17 mouse cellular contexts compared by ENCODE assay signal in genomic region chr16:30090200-30090865, GRCm38 (mm10). TPM values are rescaled to one million over a fixed set of nuclear protein-coding genes. Genes with fewer than 3 reads are reported as not detected.
DNase-seq lines count a peak whose midpoint lies in the region; ATAC-seq and TF ChIP-seq lines count a peak whose summit lies in the region.
"Had no signal": no experiment of that assay in that cellular context is flagged by ENCODE, and none has a peak within 500 bp of the region (broad histone marks: within the 10 kb centered on the region; RNA-seq: fewer than 3 reads in every experiment).

No protein-coding gene starts in this region.

- H3K27me3 ChIP-seq in testis, adult 2 months (ENCODE audit: control insufficient read depth, insufficient read depth, low read length): no peaks in the 10 kb centered on the region
- H3K27me3 ChIP-seq in lung, postnatal 0 days (replicated peaks; ENCODE audit: insufficient read depth, low read length): no peaks in the 10 kb centered on the region
- no peaks in the 10 kb centered on the region for H3K27me3 ChIP-seq in kidney, embryonic 16.5 days (ENCODE audit: insufficient read depth, low read length)
- H3K27me3 ChIP-seq in neural tube, embryonic 15.5 days (replicated peaks): no peaks in the 10 kb centered on the region
- H3K27me3 ChIP-seq: embryonic facial prominence, embryonic 15.5 days; kidney, embryonic 15.5 days; neural tube, embryonic 13.5 days had no signal

- TF ChIP-seq EP300 in lung, postnatal 0 days (IDR thresholded peaks at IDR 0.05): peak; percentile 49; the same call in 1 of the 2 replicates

- no peaks in the 10 kb centered on the region for H3K9me3 ChIP-seq in lung, postnatal 0 days (ENCODE audit: low read length)
- no peaks in the 10 kb centered on the region for H3K9me3 ChIP-seq in kidney, embryonic 16.5 days (ENCODE audit: low read length)
- H3K9me3 ChIP-seq in neural tube, embryonic 15.5 days (replicated peaks): no peaks in the 10 kb centered on the region
- H3K9me3 ChIP-seq: embryonic facial prominence, embryonic 15.5 days; hindbrain, embryonic 13.5 days; kidney, embryonic 15.5 days; limb, embryonic 10.5 days; neural tube, embryonic 13.5 days had no signal

- H3K27ac ChIP-seq in testis, adult 2 months (ENCODE audit: control insufficient read depth, insufficient read depth, low read depth, low read length): peak overlapping the region; percentile 45
- no peak overlapping the region for H3K27ac ChIP-seq in lung, postnatal 0 days (ENCODE audit: low read length)
- no peak overlapping the region for H3K27ac ChIP-seq in kidney, embryonic 16.5 days (ENCODE audit: low read length)
- H3K27ac ChIP-seq in neural tube, embryonic 15.5 days (replicated peaks): no peak overlapping the region
- H3K27ac ChIP-seq: embryonic facial prominence, embryonic 15.5 days; hindbrain, embryonic 13.5 days; kidney, embryonic 15.5 days; limb, embryonic 10.5 days; macrophage; neural tube, embryonic 13.5 days had no signal

- no peak overlapping the region for H3K4me2 ChIP-seq in lung, postnatal 0 days (replicated peaks; ENCODE audit: low read depth, low read length)
- no peak overlapping the region for H3K4me2 ChIP-seq in kidney, embryonic 16.5 days (replicated peaks; ENCODE audit: low read depth, low read length)
- no peak overlapping the region for H3K4me2 ChIP-seq in neural tube, embryonic 15.5 days
- H3K4me2 ChIP-seq: embryonic facial prominence, embryonic 15.5 days; hindbrain, embryonic 13.5 days; kidney, embryonic 15.5 days; liver, embryonic 11.5 days; midbrain, embryonic 11.5 days; neural tube, embryonic 13.5 days had no signal

- no peak for TF ChIP-seq CTCF in testis, adult 2 months (IDR thresholded peaks at IDR 0.05; ENCODE audit: control insufficient read depth, insufficient read depth, insufficient replicate concordance, low read depth, low read length)
- no peak for TF ChIP-seq CTCF in lung, postnatal 0 days (IDR thresholded peaks at IDR 0.05)

- TF ChIP-seq POLR2A in testis, adult 2 months (IDR thresholded peaks at IDR 0.05; ENCODE audit: control insufficient read depth, low read depth, low read length): no peak

- ATAC-seq in lung, postnatal 0 days: peak; percentile 66
- no peak for ATAC-seq in kidney, embryonic 16.5 days (ENCODE audit: low FRiP score, low TSS enrichment)
- no peak for ATAC-seq in activated CD4-positive, CD25-positive, alpha-beta regulatory T cell, adult 4 months
- no peak for ATAC-seq in neural tube, embryonic 15.5 days (ENCODE audit: low FRiP score)

- no peak for DNase-seq in testis, postnatal 10 days (ENCODE audit: low spot score)
- DNase-seq in adrenal gland, postnatal 14 days: peak; percentile 57
- peak; percentile 43 for DNase-seq in lung, postnatal 0 days (ENCODE audit: low spot score)
- DNase-seq: cerebellum, adult 8-10 months; gastrocnemius, postnatal 25 days had no signal

- H3K9ac ChIP-seq in lung, postnatal 0 days (replicated peaks; ENCODE audit: low read depth): no peak overlapping the region
- no peak overlapping the region for H3K9ac ChIP-seq in kidney, embryonic 16.5 days (replicated peaks; ENCODE audit: low read length)
- H3K9ac ChIP-seq in neural tube, embryonic 15.5 days (replicated peaks): no peak overlapping the region
- H3K9ac ChIP-seq: embryonic facial prominence, embryonic 15.5 days; hindbrain, embryonic 13.5 days; kidney, embryonic 15.5 days; neural tube, embryonic 13.5 days had no signal

- WGBS in lung, postnatal 0 days: 50% methylated on average over 9 of the region's 9 CpGs
- WGBS in kidney, embryonic 16.5 days: 80% methylated on average over 9 of the region's 9 CpGs
- WGBS in neural tube, embryonic 15.5 days: 94% methylated on average over 9 of the region's 9 CpGs

- peaks cover 2% of the 10 kb centered on the region; the same call in 1 of the 2 replicates for H3K4me1 ChIP-seq in testis, adult 2 months (ENCODE audit: control insufficient read depth, insufficient read depth, low read length)
- no peaks in the 10 kb centered on the region for H3K4me1 ChIP-seq in lung, postnatal 0 days (ENCODE audit: insufficient read depth, low read depth, low read length)
- H3K4me1 ChIP-seq in kidney, embryonic 16.5 days (ENCODE audit: insufficient read depth, low read length): peaks cover 13% of the 10 kb centered on the region
- H3K4me1 ChIP-seq in neural tube, embryonic 15.5 days: no peaks in the 10 kb centered on the region; the same call in 1 of the 2 replicates
- H3K4me1 ChIP-seq: embryonic facial prominence, embryonic 15.5 days had no signal

- no peak overlapping the region for H3K4me3 ChIP-seq in testis, adult 2 months (ENCODE audit: control insufficient read depth, low read depth, low read length)
- no peak overlapping the region for H3K4me3 ChIP-seq in lung, postnatal 0 days (ENCODE audit: low read depth, low read length)
- no peak overlapping the region for H3K4me3 ChIP-seq in kidney, embryonic 16.5 days (ENCODE audit: low read length)
- H3K4me3 ChIP-seq in neural tube, embryonic 15.5 days (replicated peaks): no peak overlapping the region
- H3K4me3 ChIP-seq: embryonic facial prominence, embryonic 15.5 days; hindbrain, embryonic 13.5 days; kidney, embryonic 15.5 days; limb, embryonic 10.5 days; neural tube, embryonic 13.5 days had no signal

- no peaks in the 10 kb centered on the region for H3K36me3 ChIP-seq in testis, adult 2 months (ENCODE audit: control insufficient read depth, insufficient read depth, low read length)
- H3K36me3 ChIP-seq in lung, postnatal 0 days (ENCODE audit: insufficient read depth, low read length): no peaks in the 10 kb centered on the region
- H3K36me3 ChIP-seq in kidney, embryonic 16.5 days (ENCODE audit: insufficient read depth, low read length): no peaks in the 10 kb centered on the region
- H3K36me3 ChIP-seq in neural tube, embryonic 15.5 days: no peaks in the 10 kb centered on the region
- H3K36me3 ChIP-seq: embryonic facial prominence, embryonic 15.5 days; hindbrain, embryonic 13.5 days; kidney, embryonic 15.5 days; limb, embryonic 10.5 days; neural tube, embryonic 13.5 days had no signal

RNA-seq across cellular contexts. Expression of gene Hes1, which starts 26.1 kb away (rescaled TPM):
- 9.7 and 12.4 TPM in 2 replicates for polyA plus RNA-seq in testis, adult 2 months (2012; rRNA removed)
- 21.0 and 26.6 TPM in 2 replicates for total RNA-seq in adrenal gland, postnatal 14 days (2021)
- 89.1 and 93.9 TPM in 2 replicates for polyA plus RNA-seq in lung, postnatal 0 days (2015; fragmentation: Nextera tagmentation; extraction: Ambion mirVana)
- polyA plus RNA-seq in kidney, embryonic 16.5 days (2015; fragmentation: Nextera tagmentation; extraction: Ambion mirVana): 45.5 and 45.7 TPM in 2 replicates
- not detected for polyA plus RNA-seq in activated CD4-positive, CD25-positive, alpha-beta regulatory T cell, adult 4 months (2017; shearing (Covaris generic))
- polyA plus RNA-seq in neural tube, embryonic 15.5 days (2015; fragmentation: Nextera tagmentation; extraction: Ambion mirVana): 13.6 and 23.2 TPM in 2 replicates
- polyA plus RNA-seq: macrophage had no signal
